ENCODE assay signal across 9 mouse cellular contexts in the genomic region with DNA sequence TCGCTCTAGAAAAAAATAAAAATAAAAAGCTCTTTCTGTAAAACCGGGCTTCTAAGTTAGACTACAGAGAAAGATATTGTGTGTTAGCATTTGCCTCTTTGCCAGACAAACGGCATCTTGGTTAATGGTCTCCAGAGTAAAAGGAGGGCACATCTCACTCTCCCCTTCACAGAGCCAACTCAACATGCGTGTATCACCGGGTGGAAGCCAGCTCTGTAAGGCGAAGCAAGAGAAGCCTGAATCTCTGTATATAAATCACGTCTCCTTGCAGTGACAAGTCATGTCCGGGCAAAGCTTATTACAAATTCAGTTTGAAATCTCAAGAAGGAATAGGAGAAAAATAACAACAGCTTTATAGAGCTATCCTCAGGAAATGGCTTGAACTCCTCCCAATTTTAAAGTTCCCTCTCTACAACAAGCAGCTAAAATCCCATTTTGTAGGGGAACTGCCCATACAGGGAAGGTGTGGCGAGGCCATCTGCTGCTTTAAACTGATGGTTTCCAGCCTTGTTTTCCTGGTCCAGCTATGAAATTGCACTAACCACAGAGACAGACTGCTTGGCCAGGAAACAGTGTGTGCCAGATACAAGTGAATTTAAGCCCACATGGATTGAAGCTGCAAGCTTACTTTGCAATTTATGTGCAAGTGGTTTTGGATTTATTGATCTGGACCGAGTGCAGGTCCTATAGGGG.
DNase-seq lines count a peak whose midpoint lies in the region; ATAC-seq lines count a peak whose summit lies in the region.
"Had no signal": no experiment of that assay in that cellular context is flagged by ENCODE, and none has a peak within 500 bp of the region (broad histone marks: within the 10 kb centered on the region; RNA-seq: fewer than 3 reads in every experiment).

No protein-coding gene starts in this region.

- WGBS in forebrain, embryonic 14.5 days, result 80% methylated on average over 10 of the region's 10 CpGs
- 90% methylated on average over 10 of the region's 10 CpGs for WGBS in forebrain, embryonic 11.5 days
- WGBS in midbrain, embryonic 11.5 days, result 89% methylated on average over 10 of the region's 10 CpGs
- WGBS in midbrain, embryonic 10.5 days, result 91% methylated on average over 10 of the region's 10 CpGs
- WGBS in forebrain, embryonic 16.5 days, result 68% methylated on average over 10 of the region's 10 CpGs
- WGBS in neural tube, embryonic 13.5 days, result 53% methylated on average over 10 of the region's 10 CpGs

- H3K4me3 ChIP-seq in forebrain, embryonic 14.5 days (ENCODE audit: low read depth, low read length), result no peak overlapping the region
- H3K4me3 ChIP-seq in forebrain, embryonic 11.5 days (ENCODE audit: low read depth, low read length), result no peak overlapping the region
- H3K4me3 ChIP-seq in midbrain, embryonic 11.5 days (ENCODE audit: low read depth, low read length), result no peak overlapping the region
- no peak overlapping the region for H3K4me3 ChIP-seq in midbrain, embryonic 10.5 days
- no peak overlapping the region for H3K4me3 ChIP-seq in forebrain, embryonic 16.5 days (replicated peaks; ENCODE audit: low read length)
- H3K4me3 ChIP-seq in neural tube, embryonic 13.5 days, result no peak overlapping the region

- no peaks in the 10 kb centered on the region for H3K36me3 ChIP-seq in forebrain, embryonic 14.5 days (ENCODE audit: control insufficient read depth, insufficient read depth, low read length)
- no peaks in the 10 kb centered on the region for H3K36me3 ChIP-seq in forebrain, embryonic 11.5 days (ENCODE audit: control insufficient read depth, insufficient read depth, low read length)
- no peaks in the 10 kb centered on the region for H3K36me3 ChIP-seq in midbrain, embryonic 11.5 days (ENCODE audit: control insufficient read depth, insufficient read depth, low read length)
- no peaks in the 10 kb centered on the region for H3K36me3 ChIP-seq in midbrain, embryonic 10.5 days
- no peaks in the 10 kb centered on the region for H3K36me3 ChIP-seq in forebrain, embryonic 16.5 days (ENCODE audit: control insufficient read depth, insufficient read depth)
- no peaks in the 10 kb centered on the region for H3K36me3 ChIP-seq in neural tube, embryonic 13.5 days

- no peaks in the 10 kb centered on the region for H3K27me3 ChIP-seq in forebrain, embryonic 14.5 days (replicated peaks; ENCODE audit: control insufficient read depth, insufficient read depth, low read length)
- H3K27me3 ChIP-seq in forebrain, embryonic 11.5 days (ENCODE audit: control insufficient read depth, insufficient read depth, low read length), result no peaks in the 10 kb centered on the region
- no peaks in the 10 kb centered on the region for H3K27me3 ChIP-seq in midbrain, embryonic 11.5 days (ENCODE audit: control insufficient read depth, insufficient read depth, low read length)
- no peaks in the 10 kb centered on the region for H3K27me3 ChIP-seq in midbrain, embryonic 10.5 days (ENCODE audit: low read depth, poor library complexity, severe bottlenecking)
- no peaks in the 10 kb centered on the region for H3K27me3 ChIP-seq in forebrain, embryonic 16.5 days (replicated peaks; ENCODE audit: control insufficient read depth, insufficient read depth, low read length)
- no peaks in the 10 kb centered on the region for H3K27me3 ChIP-seq in neural tube, embryonic 13.5 days

- H3K9me3 ChIP-seq in forebrain, embryonic 14.5 days (replicated peaks; ENCODE audit: control insufficient read depth, low read length), result no peaks in the 10 kb centered on the region
- H3K9me3 ChIP-seq in forebrain, embryonic 11.5 days (ENCODE audit: control insufficient read depth, low read length), result no peaks in the 10 kb centered on the region
- no peaks in the 10 kb centered on the region for H3K9me3 ChIP-seq in midbrain, embryonic 11.5 days (ENCODE audit: control insufficient read depth, low read length)
- H3K9me3 ChIP-seq in midbrain, embryonic 10.5 days (replicated peaks), result no peaks in the 10 kb centered on the region
- no peaks in the 10 kb centered on the region for H3K9me3 ChIP-seq in forebrain, embryonic 16.5 days (ENCODE audit: control insufficient read depth, low read length)
- H3K9me3 ChIP-seq in neural tube, embryonic 13.5 days, result no peaks in the 10 kb centered on the region

- peak; percentile 40; the same call in 1 of the 2 replicates for ATAC-seq in forebrain, embryonic 14.5 days
- no peak for ATAC-seq in forebrain, embryonic 11.5 days (replicated peaks; ENCODE audit: low FRiP score)
- ATAC-seq in midbrain, embryonic 11.5 days (ENCODE audit: low FRiP score), result no peak
- ATAC-seq in forebrain, embryonic 16.5 days, result peak; percentile 75
- no peak; the same call in 1 of the 2 replicates for ATAC-seq in neural tube, embryonic 13.5 days (ENCODE audit: low read depth)
- ATAC-seq: Patski had no signal

- no peak overlapping the region for H3K9ac ChIP-seq in forebrain, embryonic 14.5 days (ENCODE audit: low read length)
- no peak overlapping the region for H3K9ac ChIP-seq in forebrain, embryonic 11.5 days (ENCODE audit: low read length)
- no peak overlapping the region for H3K9ac ChIP-seq in midbrain, embryonic 11.5 days (ENCODE audit: low read length)
- no peak overlapping the region for H3K9ac ChIP-seq in forebrain, embryonic 16.5 days (replicated peaks; ENCODE audit: low read depth, low read length)
- H3K9ac ChIP-seq in neural tube, embryonic 13.5 days, result no peak overlapping the region

- DNase-seq in forebrain, embryonic 14.5 days (ENCODE audit: low spot score), result peak; percentile 37
- no peak for DNase-seq in forebrain, embryonic 11.5 days (ENCODE audit: low spot score)
- peak; percentile 28 for DNase-seq in midbrain, embryonic 11.5 days (ENCODE audit: low spot score, missing footprints)
- DNase-seq in midbrain, embryonic 10.5 days (ENCODE audit: low spot score), result no peak
- DNase-seq in lung, adult 18-20 months, result no peak
- DNase-seq in retina, embryonic 14.5 days (ENCODE audit: low spot score), result no peak

- no peak overlapping the region for H3K27ac ChIP-seq in forebrain, embryonic 14.5 days (ENCODE audit: low read depth, low read length)
- H3K27ac ChIP-seq in forebrain, embryonic 11.5 days (ENCODE audit: low read depth, low read length), result no peak overlapping the region
- no peak overlapping the region for H3K27ac ChIP-seq in midbrain, embryonic 11.5 days (ENCODE audit: low read depth, low read length)
- no peak overlapping the region for H3K27ac ChIP-seq in midbrain, embryonic 10.5 days (replicated peaks)
- peak overlapping the region; percentile 60 for H3K27ac ChIP-seq in forebrain, embryonic 16.5 days (ENCODE audit: low read length)
- H3K27ac ChIP-seq in neural tube, embryonic 13.5 days (replicated peaks), result peak overlapping the region; percentile 35

- no peak overlapping the region for H3K4me2 ChIP-seq in forebrain, embryonic 14.5 days (ENCODE audit: low read length)
- H3K4me2 ChIP-seq in forebrain, embryonic 11.5 days (ENCODE audit: low read depth, low read length, severe bottlenecking), result no peak overlapping the region
- no peak overlapping the region for H3K4me2 ChIP-seq in midbrain, embryonic 11.5 days
- H3K4me2 ChIP-seq in forebrain, embryonic 16.5 days (ENCODE audit: low read length), result no peak overlapping the region
- H3K4me2 ChIP-seq in neural tube, embryonic 13.5 days, result no peak overlapping the region

- no peaks in the 10 kb centered on the region for H3K4me1 ChIP-seq in forebrain, embryonic 14.5 days (ENCODE audit: control insufficient read depth, insufficient read depth, low read length)
- no peaks in the 10 kb centered on the region for H3K4me1 ChIP-seq in forebrain, embryonic 11.5 days (replicated peaks; ENCODE audit: control insufficient read depth, insufficient read depth, low read length)
- no peaks in the 10 kb centered on the region for H3K4me1 ChIP-seq in midbrain, embryonic 11.5 days (ENCODE audit: control insufficient read depth, insufficient read depth, low read length)
- H3K4me1 ChIP-seq in midbrain, embryonic 10.5 days, result no peaks in the 10 kb centered on the region
- H3K4me1 ChIP-seq in forebrain, embryonic 16.5 days (replicated peaks; ENCODE audit: control insufficient read depth, insufficient read depth, low read length), result peaks cover 10% of the 10 kb centered on the region
- peaks cover 24% of the 10 kb centered on the region for H3K4me1 ChIP-seq in neural tube, embryonic 13.5 days (replicated peaks)

Comparison
In these comparisons a context has a peak if more than half of its experiments do, and no peak if none do; other contexts are left out.
1. ATAC-seq: peak in forebrain, embryonic 14.5 days (single experiment) and forebrain, embryonic 16.5 days (single experiment); none in forebrain, embryonic 11.5 days (single experiment), midbrain, embryonic 11.5 days (single experiment) and neural tube, embryonic 13.5 days (single experiment).
2. DNase-seq: peak in forebrain, embryonic 14.5 days (single experiment) and midbrain, embryonic 11.5 days (single experiment); none in forebrain, embryonic 11.5 days (single experiment), midbrain, embryonic 10.5 days (single experiment), lung, adult 18-20 months (0 of 2) and retina, embryonic 14.5 days (single experiment).
3. H3K27ac ChIP-seq: peak in forebrain, embryonic 16.5 days (single experiment) and neural tube, embryonic 13.5 days (single experiment); none in forebrain, embryonic 14.5 days (single experiment), forebrain, embryonic 11.5 days (single experiment), midbrain, embryonic 11.5 days (single experiment) and midbrain, embryonic 10.5 days (single experiment).